Mouse (Mus musculus): ENCODE measurements around the gene Sec16b. TPM values are rescaled to one million over a fixed set of nuclear protein-coding genes. Genes with fewer than 3 reads are reported as not detected.

Gene Sec16b
- polyA plus RNA-seq, 1 experiment from 2014 or later: 1.3 TPM

GRCm38 (mm10) chr1:157547658-157548057 lies 41.1 kb downstream of the Sec16b start:
- WGBS: 84% methylated on average over 5 of the region's 5 CpGs
- Histone ChIP-seq H3K27me3 (replicated peaks) (no peaks in the 10 kb centered on the region), H3K36me3 (no peaks in the 10 kb centered on the region), H3K9ac (no peak overlapping the region), H3K27ac (no peak overlapping the region), H3K4me2 (replicated peaks) (no peak overlapping the region), H3K4me1 (no peaks in the 10 kb centered on the region), H3K4me3 (no peak overlapping the region), H3K9me3 (no peaks in the 10 kb centered on the region)
- no peak for ATAC-seq (ENCODE audit: low FRiP score, low read depth)

- H3K4me2 ChIP-seq (replicated peaks): no peak overlapping the region
- WGBS: 69% methylated on average over 3 of the region's 3 CpGs
- H3K9ac ChIP-seq: no peak overlapping the region
- no peaks in the 10 kb centered on the region; the same call in 1 of the 2 replicates for H3K27me3 ChIP-seq (replicated peaks)
- H3K27ac ChIP-seq: no peak overlapping the region
- H3K36me3 ChIP-seq: no peaks in the 10 kb centered on the region
- no peak for ATAC-seq (ENCODE audit: low FRiP score, low read depth)
- H3K9me3 ChIP-seq: no peaks in the 10 kb centered on the region
- no peaks in the 10 kb centered on the region for H3K4me1 ChIP-seq
- H3K4me3 ChIP-seq: no peak overlapping the region
These were observed 43.2 kb downstream of the Sec16b start for GRCm38 (mm10) chr1:157549721-157550120.

DNA sequence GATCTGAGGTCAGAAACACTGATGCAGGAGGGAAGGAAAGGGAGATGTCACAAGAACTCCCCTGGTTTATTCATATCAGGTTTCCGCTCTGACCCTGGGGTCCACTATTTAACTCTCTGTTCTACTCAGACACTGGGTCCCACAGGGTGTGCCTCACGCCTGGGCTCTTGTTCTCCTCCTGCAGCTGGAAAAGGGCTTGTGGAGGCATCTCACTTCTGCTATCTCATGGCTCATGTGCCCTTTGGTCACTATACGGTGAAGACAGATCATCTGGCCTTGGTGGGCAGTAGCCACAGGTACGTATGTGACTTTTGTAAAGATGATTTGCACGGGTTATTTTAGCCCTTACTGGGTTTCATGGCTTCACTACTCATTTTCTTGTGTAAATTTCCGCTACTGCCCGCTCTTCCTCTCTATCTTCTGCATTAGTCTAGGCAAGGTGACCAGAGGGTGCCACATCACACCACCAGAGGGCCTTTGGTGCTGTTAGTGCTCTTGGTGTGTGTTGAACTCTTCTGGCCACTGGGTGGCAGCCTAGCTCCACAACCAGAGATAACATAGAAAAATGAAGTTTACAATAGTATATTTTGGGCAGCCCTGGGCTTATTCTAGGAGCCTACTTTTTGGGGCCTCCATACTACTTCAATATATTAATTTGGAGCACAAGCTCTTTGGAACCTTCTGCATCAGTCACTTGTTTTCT lies 46.4 kb downstream of the Sec16b start:
- H3K4me1 ChIP-seq: no peaks in the 10 kb centered on the region
- WGBS: 66% methylated on average over 7 of the region's 7 CpGs
- no peak overlapping the region for H3K9ac ChIP-seq
- H3K27me3 ChIP-seq (replicated peaks): no peaks in the 10 kb centered on the region; the same call in none of the 2 replicates
- H3K27ac ChIP-seq: no peak overlapping the region
- ATAC-seq (ENCODE audit: low FRiP score, low read depth): peak; percentile 64; the same call in 1 of the 2 replicates
- no peak overlapping the region for H3K4me3 ChIP-seq
- H3K9me3 ChIP-seq: no peaks in the 10 kb centered on the region
- no peaks in the 10 kb centered on the region for H3K36me3 ChIP-seq
- no peak overlapping the region for H3K4me2 ChIP-seq (replicated peaks)

GRCm38 (mm10) chr1:157554163-157554562 lies 47.6 kb downstream of the Sec16b start:
- no peaks in the 10 kb centered on the region for H3K4me1 ChIP-seq
- H3K27me3 ChIP-seq (replicated peaks): no peaks in the 10 kb centered on the region; the same call in none of the 2 replicates
- H3K4me2 ChIP-seq (replicated peaks): no peak overlapping the region
- no peaks in the 10 kb centered on the region for H3K36me3 ChIP-seq
- H3K4me3 ChIP-seq: no peak overlapping the region
- ATAC-seq (ENCODE audit: low FRiP score, low read depth): no peak
- H3K27ac ChIP-seq: no peak overlapping the region
- WGBS: 82% methylated on average over 3 of the region's 3 CpGs
- no peak overlapping the region for H3K9ac ChIP-seq
- no peaks in the 10 kb centered on the region for H3K9me3 ChIP-seq

DNA sequence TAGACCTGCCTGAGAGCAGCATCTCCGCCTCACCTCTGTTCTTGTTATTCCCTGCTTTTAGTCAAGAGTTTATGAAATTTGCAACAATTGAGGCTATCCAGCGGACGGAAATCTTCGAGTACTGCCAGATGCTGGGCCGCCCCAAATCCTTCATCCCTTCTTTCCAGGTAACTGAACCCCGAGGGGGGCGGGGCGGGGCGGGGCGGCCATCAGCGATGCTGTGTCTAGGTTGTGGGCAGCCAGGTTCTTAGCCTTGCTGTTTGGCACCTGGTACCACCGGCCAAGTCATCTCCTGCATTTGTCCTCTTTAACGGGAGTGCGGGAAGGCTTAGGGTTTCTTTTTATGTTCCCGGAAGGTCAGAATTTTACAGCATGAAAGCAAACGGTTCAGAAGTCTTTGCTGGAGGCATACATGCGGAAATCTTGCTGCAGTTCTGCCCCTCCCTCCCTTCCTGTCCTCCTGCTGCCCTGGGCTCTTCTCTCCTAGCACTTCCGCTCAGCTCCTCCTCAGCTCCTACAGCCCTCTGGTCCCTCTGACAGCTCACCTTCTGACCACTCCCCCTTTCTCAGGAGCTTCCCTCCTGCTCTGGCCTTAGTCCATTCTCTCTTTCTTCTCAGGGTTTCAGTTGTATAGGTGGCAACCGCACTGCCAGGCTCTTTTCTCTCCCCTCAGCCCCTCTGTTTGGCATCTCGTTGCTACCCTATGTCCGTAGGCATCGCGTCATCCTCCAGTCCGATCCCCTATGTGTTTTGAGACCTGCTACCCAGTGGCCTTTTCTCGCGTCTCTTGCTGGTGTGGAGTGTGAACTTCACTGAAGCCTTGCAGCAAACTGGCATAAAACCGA lies 48.4 kb downstream of the Sec16b start:
- Histone ChIP-seq H3K4me1 (no peaks in the 10 kb centered on the region), H3K27ac (no peak overlapping the region), H3K9me3 (no peaks in the 10 kb centered on the region), H3K27me3 (replicated peaks) (no peaks in the 10 kb centered on the region; the same call in none of the 2 replicates), H3K9ac (no peak overlapping the region), H3K4me2 (replicated peaks) (peak overlapping the region; percentile 44), H3K4me3 (no peak overlapping the region), H3K36me3 (no peaks in the 10 kb centered on the region)
- ATAC-seq (ENCODE audit: low FRiP score, low read depth): no peak
- WGBS: 31% methylated on average over 27 of the region's 27 CpGs

DNA sequence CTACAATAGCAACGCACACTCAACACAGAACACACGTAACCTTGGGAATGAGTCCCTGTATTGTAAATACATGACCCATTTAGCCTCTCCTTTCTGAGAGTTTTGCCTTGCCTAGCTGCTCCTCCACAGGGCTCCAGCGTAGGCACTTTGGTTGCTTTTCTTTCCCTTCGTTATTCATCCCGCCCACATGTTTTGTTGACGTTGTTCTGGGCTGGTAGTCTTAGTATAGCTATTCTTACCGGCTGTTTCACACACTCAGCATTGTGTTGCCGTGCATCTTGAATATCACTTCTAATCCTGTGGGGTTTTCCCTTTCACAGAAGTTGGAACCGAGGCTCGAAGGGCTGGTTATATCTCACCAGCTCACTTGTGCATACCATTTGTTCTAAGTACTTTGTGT lies 49.2 kb downstream of the Sec16b start:
- Histone ChIP-seq H3K27ac (no peak overlapping the region), H3K9ac (no peak overlapping the region), H3K4me2 (replicated peaks) (no peak overlapping the region), H3K27me3 (replicated peaks) (no peaks in the 10 kb centered on the region; the same call in none of the 2 replicates), H3K4me1 (no peaks in the 10 kb centered on the region), H3K36me3 (no peaks in the 10 kb centered on the region), H3K9me3 (no peaks in the 10 kb centered on the region), H3K4me3 (no peak overlapping the region)
- no peak for ATAC-seq (ENCODE audit: low FRiP score, low read depth)
- WGBS: 70% methylated on average over 10 of the region's 10 CpGs

GRCm38 (mm10) chr1:157556439-157556838 lies 49.9 kb downstream of the Sec16b start:
- Histone ChIP-seq H3K4me1 (no peaks in the 10 kb centered on the region), H3K27ac (no peak overlapping the region), H3K9me3 (no peaks in the 10 kb centered on the region), H3K36me3 (no peaks in the 10 kb centered on the region), H3K4me3 (no peak overlapping the region), H3K27me3 (replicated peaks) (no peaks in the 10 kb centered on the region; the same call in none of the 2 replicates), H3K9ac (no peak overlapping the region), H3K4me2 (replicated peaks) (no peak overlapping the region)
- ATAC-seq (ENCODE audit: low FRiP score, low read depth): no peak
- WGBS: 94% methylated on average over 5 of the region's 5 CpGs

- H3K9me3 ChIP-seq: no peaks in the 10 kb centered on the region
- H3K27ac ChIP-seq: no peak overlapping the region
- no peaks in the 10 kb centered on the region for H3K4me1 ChIP-seq
- no peaks in the 10 kb centered on the region; the same call in none of the 2 replicates for H3K27me3 ChIP-seq (replicated peaks)
- ATAC-seq (ENCODE audit: low FRiP score, low read depth): no peak
- H3K36me3 ChIP-seq: no peaks in the 10 kb centered on the region
- H3K4me3 ChIP-seq: no peak overlapping the region
- 54% methylated on average over 5 of the region's 5 CpGs for WGBS
- no peak overlapping the region for H3K4me2 ChIP-seq (replicated peaks)
- H3K9ac ChIP-seq: no peak overlapping the region
These were observed 51.6 kb downstream of the Sec16b start for GRCm38 (mm10) chr1:157558145-157558544.

GRCm38 (mm10) chr1:157559986-157560385 lies 53.5 kb downstream of the Sec16b start:
- 82% methylated on average over 6 of the region's 6 CpGs for WGBS
- H3K9me3 ChIP-seq: no peaks in the 10 kb centered on the region
- ATAC-seq (ENCODE audit: low FRiP score, low read depth): no peak
- H3K27me3 ChIP-seq (replicated peaks): no peaks in the 10 kb centered on the region; the same call in 1 of the 2 replicates
- H3K36me3 ChIP-seq: no peaks in the 10 kb centered on the region
- H3K4me3 ChIP-seq: no peak overlapping the region
- no peak overlapping the region for H3K9ac ChIP-seq
- no peak overlapping the region for H3K4me2 ChIP-seq (replicated peaks)
- no peak overlapping the region for H3K27ac ChIP-seq
- H3K4me1 ChIP-seq: no peaks in the 10 kb centered on the region

GRCm38 (mm10) chr1:157560654-157561386 lies 54.3 kb downstream of the Sec16b start:
- H3K9me3 ChIP-seq: no peaks in the 10 kb centered on the region
- peak; percentile 48; the same call in 1 of the 2 replicates for ATAC-seq (ENCODE audit: low FRiP score, low read depth)
- 17% methylated on average over 8 of the region's 8 CpGs for WGBS
- no peaks in the 10 kb centered on the region for H3K36me3 ChIP-seq
- H3K9ac ChIP-seq: no peak overlapping the region
- no peak overlapping the region for H3K27ac ChIP-seq
- no peaks in the 10 kb centered on the region; the same call in 1 of the 2 replicates for H3K27me3 ChIP-seq (replicated peaks)
- H3K4me1 ChIP-seq: no peaks in the 10 kb centered on the region
- no peak overlapping the region for H3K4me3 ChIP-seq
- H3K4me2 ChIP-seq (replicated peaks): 0 out of 2 replicates have a peak overlapping the region, but pooled peaks have one; percentile 10

GRCm38 (mm10) chr1:157567819-157568218 lies 61.3 kb downstream of the Sec16b start:
- WGBS: 75% methylated on average over 8 of the region's 8 CpGs

More at GRCm38 (mm10) chr1:157567819-157568218, 61.3 kb downstream of the Sec16b start:
- Histone ChIP-seq H3K27ac (no peak overlapping the region), H3K27me3 (replicated peaks) (no peaks in the 10 kb centered on the region), H3K4me3 (no peak overlapping the region), H3K9ac (no peak overlapping the region), H3K9me3 (no peaks in the 10 kb centered on the region), H3K4me2 (replicated peaks) (no peak overlapping the region), H3K36me3 (no peaks in the 10 kb centered on the region), H3K4me1 (no peaks in the 10 kb centered on the region)
- no peak for ATAC-seq (ENCODE audit: low FRiP score, low read depth)
